Mouse (Mus musculus) fat pad, adult 2 months (tissue): Measurements from ENCODE around the gene Ahdc1.

ENCODE experiments used
- DNase-seq: peaks from one replicate; pipeline ENCODE4 v3.0.0-alpha.2; 2011; ENCODE audit warnings: low read depth, low spot score; ENCODE audit errors: extremely low read depth

Gene Ahdc1

DNA sequence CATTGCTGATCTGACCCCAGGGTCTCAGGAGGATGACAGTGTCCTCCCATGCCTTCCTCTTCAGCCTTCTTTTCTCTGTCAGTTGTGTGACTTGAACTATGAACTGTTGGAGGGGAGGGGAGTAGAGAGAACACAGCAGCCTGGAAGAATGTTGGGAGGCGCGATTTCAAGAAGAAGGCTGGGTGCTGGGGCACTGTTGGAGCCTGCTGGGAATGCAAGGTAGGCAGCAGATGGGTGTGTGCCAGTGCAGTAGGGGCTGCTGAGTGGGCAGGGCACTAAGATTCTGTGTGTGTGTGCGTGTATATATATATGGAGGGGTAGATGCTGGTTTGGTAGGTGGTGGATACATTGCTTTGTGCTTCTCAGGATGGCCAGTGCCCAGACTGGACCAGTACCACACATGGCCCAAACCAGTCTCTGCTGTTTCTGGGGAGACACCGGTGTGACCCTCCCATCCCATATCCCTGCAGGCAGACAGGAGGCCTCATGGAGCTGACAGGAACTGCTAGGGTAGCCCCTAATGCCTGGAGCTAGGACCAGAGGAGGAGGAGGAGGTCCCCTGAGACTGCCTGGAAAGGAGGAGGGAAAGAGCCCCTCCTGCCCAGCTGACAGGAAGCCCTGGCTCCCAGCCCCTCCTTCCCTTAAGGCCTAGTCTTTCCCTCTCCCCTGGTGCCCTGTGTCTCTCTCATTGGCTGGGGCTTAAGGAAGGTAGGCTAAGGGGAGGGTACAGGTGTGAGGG lies 5.8 kb downstream of the Ahdc1 start:
- no peak for DNase-seq

DNA sequence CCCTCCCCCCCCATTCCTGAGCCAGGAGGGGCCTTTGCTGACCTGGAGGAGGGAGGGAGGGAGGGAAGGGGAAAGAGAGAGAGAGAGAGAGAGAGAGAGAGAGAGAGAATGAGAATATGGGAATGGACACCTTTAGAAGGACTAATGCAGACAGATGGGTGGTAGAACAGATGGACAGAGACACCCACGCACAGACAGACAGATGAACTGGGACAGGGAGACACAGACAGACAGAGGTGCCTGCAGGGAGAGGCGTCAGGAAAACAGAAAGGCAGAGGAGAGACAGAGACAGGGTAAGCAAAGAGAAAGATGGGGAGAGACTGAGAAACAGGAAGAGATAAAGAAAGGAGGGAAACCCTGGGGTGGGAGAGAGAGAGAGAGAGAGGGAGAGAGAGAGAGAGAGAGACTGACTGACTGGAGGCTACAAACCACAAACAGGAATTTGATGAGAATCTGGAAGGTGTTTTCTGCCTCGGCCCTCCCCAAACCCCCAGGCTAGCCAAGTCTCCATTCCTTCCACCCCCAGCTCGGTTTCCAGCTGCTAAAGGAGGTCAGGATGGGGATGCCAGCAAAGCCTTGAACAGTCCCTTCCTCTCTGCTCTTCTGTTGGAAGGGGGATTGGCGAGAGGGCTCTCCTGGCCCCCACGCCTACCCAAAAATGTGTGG lies 6.7 kb downstream of the Ahdc1 start:
- no peak for DNase-seq

DNA sequence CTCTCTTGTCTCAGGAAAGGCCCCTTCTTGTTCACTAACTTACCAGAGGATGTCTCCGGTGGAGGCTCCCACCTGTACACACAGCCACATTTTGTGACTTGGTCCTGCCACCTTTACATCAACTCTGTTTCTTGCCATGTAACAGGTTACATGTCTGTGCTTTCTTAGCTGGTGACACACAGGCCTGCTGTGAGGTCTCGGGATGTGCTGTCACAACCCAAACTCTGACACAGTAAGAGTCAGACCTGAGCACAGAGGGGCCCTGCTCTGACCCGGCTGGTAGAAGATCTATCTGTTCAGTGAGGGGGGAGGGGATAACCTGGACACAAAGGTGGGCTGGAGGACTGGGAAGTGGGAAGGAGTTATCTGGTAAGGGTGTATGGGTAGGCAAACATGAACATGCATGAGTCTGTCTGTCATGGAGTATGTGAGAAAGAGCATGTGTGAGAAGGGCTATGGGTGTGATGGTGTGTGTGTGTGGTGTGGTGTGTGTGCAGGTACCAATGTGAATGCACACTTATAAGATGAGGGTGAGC lies 7.3 kb downstream of the Ahdc1 start:
- DNase-seq: no peak

DNA sequence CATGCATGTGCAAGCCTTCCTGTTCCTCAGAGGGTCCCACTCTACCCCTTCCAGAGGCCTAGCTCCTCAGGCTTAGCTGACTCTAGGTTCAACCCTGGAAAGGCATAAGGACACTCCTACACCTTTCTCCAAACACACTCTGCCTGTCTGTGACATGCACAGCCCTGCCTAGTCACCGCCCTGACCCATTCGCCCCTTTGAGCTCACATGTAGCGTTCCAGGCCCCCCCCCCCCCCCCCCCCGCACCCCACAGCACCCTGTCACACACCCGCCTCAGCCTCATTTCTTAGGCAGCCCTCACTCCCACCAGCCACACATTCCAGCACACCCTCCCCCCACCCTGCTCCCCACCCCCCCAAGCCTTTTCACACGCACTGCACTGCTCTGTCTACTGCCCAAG lies 9.7 kb downstream of the Ahdc1 start:
- no peak for DNase-seq

DNA sequence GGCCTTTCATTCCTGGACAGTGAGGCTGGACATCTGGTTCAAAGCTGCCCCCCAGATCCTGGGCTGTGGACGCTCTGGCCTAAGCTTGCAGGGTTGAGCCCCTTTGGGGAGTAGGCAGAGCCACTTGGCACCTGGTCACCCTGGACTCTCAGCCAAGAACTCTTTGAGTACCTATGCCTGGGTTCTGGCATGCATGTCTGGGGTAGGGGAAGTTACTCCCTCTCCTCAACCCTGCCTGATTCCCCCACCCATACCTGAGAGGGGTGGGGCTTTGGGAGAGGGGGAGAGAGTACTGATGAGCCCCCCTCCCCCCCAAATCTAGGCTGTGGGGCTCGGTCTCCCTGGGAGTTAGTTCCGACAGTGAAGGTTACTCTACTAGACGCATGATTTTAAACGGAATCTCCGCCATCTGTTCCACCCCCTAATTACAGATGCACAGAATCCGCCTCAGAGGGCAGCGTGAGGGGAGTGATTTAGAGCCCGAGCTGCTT lies 10.2 kb downstream of the Ahdc1 start:
- no peak for DNase-seq

DNA sequence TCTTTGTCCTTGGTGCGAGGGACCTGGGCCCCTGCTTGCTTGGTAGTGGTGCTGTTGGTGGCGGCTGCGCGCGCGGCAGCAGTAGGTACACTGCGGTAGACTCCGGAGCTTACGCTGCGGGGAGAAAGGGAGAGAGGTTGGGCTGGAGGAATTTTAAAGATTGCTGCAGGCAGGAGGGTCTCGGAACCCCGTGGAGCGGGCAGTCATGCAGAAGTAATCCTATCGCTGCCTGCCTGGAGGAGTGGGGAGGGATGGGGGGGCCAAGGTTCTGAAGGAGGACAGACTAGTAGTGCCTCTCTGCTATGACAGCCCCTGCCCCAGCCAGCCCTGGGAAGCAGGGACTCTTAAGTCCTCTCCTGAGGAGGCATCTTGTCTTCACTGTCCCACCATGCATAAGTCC lies 11.2 kb downstream of the Ahdc1 start:
- no peak for DNase-seq

DNA sequence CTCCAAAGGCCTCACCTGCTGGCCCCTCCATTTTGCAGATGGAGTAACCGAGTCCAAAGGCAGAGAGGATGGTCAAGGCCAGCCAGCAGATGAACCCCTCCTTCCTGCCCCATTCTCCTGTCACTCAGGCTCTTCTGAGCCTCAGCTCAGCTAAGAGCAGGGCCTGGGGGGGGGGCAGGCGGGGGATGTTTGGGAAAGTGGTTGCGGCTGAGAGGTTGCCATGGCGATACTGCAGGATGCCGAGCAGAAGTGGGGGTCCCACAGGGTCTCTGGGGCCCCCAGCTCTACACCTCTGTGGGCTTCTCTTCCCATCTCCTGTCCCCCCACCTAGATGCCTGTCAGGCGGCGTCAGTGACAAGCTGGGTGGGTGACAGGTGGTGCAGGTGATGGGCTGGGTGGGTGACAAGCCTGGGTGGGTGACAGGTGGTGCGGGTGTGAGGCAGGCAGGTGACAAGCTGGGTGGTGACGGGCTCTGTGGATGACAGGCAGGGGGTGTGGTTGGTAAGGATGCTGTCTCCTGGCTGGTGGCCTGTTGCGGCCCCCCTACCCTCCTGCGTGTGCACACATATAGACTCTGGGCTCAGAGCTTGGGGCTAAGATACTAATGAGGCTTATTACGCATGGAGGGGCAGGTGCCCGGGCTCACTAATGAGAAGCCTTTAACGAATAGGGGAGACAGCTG lies 12.0 kb downstream of the Ahdc1 start:
- no peak for DNase-seq

DNA sequence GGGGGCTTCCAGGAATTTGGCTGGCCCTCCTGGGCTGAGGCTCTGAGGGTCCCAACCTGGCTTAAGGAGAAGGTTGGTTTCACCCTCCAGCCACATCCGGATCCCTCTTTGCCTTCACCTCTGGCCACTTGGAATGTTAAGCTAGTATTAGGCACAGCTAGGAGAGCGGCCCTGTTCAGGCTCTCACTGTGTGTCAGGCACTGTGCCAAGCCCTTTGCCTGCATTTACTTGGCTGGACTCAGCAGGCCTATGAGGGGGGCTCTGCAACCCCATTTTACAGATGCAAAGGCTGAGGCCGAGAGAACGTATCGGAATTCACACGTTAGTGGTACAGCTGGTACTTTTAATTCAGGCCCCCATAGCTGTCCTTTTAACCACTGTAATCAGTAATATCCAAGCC lies 12.6 kb downstream of the Ahdc1 start:
- DNase-seq: no peak

DNA sequence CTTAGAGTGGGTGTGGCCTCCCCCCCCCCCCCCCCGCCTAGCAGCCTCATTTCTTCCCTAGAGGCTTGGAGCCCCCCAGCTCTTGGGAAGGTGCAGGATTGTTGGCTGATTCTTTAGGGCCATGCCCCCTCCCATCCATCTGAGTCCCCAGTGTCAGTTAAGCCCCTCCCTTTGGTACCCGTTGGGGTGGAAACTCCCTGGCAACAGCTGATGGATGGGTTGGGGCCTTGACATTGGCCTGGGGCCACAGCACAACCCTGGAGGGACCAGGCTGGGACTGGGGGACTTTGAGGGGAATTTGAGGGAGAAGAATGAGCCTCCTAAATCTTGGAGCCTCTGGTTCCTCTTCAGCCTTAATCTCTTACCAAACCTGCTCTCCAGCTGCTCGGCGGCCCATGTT lies 13.3 kb downstream of the Ahdc1 start:
- DNase-seq: no peak

DNA sequence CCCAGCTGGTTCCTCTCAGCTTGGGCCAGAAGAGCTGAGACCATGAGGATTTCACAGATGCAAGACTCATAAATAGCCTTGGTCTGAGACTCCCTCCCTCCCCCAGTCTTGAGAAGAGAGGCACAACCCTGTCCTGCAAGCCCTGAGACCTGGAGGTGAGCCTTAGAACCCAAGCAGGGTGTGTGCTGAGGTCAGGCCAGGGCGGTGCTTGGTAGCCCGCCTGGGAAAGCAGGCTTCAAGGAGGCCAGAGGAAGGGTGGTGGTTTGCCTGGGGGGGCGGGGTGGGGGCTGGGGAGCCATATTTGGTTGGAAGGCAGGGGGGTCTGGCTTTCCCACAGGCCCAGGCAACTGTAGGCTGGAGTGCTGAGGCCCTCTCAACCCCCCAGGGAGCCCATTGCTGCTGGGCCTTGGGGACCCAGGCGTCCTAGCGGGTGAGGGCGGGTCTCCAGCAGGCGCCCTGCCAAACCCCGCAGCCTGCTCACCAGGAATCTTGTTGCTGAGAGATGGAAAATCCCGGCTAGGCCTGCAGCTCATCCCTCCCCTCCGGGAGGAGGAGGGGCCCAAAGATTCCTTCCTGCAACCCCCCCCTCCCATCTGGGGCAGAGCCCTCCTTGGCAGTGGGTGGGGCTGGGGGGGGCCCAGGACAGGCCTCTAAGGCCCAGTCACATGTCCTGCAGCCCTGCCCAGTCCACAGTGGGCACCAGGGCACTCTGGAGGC lies 14.1 kb downstream of the Ahdc1 start:
- DNase-seq: no peak

DNA sequence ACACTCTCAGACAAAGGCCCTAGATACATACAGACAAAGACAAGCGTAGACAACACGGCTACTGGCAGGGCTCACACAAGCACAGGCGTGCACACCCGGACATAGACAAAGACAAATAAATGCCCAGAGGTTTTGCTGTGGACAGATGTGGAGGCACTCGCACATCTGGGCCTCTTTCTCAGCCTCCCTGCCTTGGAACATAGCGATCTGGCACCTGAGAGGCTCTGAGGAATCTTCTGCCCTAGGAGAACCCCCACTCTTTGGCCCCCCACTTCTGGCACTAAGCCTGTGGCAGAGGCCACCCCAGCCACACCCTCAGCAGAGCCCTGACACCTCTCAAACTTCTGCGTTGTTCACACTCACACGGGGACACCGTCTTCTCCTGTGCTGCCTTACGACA lies 15.2 kb downstream of the Ahdc1 start:
- no peak for DNase-seq

DNA sequence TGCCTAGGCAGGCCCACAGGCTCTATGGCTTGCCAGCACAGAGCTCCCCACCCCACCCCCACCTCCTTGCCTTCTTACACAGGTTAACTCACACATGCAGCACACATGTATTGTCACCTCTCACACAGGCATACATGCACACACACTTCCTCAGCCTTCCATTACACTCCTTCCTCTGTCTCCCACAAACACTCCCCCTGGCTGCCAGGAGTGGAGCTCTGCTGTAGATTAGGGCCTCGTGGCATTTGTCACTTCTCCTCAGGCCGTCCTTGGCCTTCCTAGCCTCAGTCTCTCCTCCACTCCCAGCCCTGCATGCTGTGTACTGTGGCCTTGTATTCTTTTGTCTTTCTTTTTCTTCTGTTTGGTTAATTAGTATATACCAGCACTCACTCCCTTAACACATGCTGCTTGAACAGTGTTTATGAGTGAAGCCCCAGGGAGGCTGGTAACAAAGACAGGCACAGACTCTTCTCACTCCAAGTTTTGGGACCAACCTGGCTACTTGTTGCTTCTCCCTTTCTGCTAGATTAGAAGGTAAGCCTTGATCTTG lies 15.8 kb downstream of the Ahdc1 start:
- no peak for DNase-seq

DNA sequence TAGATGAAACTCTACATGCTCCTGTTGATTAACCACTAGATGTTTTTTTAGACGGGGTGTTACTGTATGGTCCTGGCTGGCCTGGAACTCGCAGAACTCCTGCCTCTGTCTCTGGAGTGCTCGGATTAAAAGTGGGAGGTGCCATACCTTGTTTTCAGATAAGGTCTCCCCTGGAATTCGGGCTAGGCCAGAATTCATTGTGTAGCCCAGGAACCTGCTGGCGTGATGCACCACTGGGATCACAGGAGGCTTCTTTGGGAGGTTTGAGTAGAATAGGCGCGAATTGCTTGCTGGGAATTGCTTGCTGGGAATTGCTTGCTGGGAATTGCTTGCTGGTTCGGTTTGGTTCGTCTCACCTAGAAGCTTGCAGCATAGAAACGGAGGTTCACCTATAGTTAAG lies 16.7 kb downstream of the Ahdc1 start:
- DNase-seq: no peak

DNA sequence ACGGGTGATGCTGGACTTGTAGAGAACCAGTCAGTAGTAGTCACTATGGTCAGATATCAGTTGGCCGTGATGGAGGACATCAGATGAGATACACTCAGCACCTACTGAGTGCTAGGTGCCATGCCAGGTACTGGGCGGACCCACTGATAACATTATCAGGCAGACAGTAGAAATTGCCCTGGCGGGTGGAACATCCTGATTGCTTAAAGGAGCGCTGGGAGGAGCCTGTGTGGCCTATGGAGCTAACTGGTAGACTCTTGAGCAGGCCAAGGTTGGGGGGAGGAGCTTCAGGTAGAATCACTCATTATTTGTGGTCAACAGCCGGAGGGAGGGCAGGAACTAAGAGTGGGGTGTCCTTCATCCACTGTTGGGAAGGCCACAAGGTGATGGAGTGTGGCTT lies 17.1 kb downstream of the Ahdc1 start:
- DNase-seq: no peak

DNA sequence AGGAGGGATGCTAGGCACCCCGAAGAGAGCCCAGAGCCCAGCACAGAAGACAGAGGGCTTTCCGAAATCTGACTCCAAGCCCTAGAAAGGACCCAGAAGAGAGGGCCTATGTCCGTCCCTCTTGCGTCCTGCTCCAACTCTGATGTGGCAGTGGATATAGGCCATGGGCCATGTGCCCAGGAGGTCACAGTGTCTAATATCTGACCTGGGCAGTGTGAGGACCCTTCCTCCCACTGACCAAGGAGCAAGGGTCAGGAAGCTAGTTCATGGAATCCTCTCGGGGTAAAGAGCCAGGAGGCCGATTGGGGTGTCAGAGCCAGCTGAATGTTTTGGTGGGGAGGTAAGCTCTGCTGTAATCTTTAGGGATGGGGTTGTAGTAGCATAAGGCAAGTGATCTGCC lies 17.8 kb downstream of the Ahdc1 start:
- DNase-seq: no peak

DNA sequence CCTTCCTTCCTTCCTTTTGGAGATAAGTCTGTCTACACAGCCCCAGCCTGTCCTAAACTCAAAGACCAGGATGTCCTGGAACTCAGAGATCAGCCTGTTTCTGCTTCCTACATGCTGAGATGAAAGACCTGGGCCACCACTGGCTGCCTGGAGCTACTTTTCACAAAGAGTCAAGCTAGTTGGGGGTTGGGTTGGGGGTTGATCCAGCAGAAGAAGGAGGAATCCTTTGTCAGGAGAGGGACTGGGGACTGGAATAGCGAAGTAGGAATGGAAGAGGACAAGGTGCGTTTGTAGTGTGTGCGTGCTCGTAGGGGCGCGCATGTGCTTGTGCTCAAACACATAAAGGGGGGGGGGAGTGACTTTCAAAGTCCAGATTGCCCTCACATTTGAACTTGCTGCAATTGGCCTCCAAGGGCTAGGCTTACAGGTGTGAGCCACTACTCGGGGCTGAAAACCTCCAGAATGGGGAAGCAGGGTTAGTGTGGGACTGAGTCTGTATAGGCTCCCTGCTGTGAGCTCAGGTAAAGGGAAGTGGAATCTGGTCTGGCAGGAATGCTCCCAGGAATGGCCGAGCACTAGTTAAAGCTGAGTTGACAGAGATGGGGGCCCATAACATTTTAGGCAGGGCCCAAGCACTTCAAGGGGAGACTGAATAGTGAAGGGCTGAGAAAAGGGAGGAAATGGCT lies 21.5 kb downstream of the Ahdc1 start:
- no peak for DNase-seq

DNA sequence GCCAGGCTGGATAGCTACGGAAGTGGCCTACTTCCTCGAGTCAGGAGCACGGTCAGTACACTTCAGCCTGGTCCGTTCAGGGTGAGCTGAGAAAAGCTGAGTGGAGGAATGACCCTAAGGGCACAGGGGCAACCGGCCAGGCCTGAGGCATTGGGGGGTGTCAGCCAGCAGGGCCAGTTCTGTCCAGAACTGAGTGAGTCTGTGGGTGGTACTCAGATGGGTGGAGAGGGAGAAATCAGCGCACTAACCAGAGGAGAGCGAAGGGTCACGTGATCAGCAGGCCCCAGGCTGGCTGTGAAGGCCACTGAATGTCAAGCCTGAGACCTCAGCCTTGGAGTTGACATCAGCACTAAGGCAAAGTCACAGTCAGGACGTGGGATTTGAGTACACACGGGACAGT lies 23.4 kb downstream of the Ahdc1 start:
- no peak for DNase-seq

DNA sequence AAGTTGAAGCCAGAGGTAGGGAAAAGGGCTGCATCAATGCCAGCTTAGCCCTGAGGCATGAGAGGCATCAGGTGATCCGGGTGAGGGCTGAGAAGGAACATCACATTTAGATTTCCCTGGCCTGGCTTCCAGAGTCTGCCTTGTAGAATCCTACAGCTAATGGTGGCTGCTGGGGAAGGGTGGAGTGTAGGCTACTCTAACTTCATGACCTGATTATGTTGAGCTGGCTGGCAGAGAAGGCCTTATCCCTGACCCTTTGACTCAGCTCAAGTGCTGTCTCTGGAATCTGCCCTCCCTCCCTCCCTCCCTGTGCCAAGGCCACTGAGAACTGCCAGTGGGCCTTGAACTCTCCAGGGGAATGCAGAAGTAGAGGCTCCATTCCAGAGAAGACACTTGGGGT lies 24.4 kb downstream of the Ahdc1 start:
- no peak for DNase-seq

DNA sequence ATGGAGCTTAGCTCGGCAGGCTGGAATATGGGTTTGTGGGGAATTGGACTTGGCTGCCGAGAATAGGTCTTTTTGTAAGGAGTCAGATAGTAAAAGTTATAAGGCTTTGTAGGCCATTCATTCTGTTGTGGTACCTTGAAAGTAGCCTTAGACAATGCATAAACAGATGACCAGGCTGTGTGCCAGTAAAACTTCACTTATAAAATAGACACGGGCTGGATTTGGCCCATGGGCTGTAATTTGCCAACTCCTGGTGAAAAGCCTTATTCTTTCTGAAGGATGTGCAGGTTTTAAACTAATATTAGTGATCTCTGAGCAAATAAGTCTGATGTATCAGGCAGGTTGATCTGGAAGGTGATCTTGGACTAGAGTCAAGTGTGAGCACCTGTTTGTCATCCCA lies 24.9 kb downstream of the Ahdc1 start:
- no peak for DNase-seq

DNA sequence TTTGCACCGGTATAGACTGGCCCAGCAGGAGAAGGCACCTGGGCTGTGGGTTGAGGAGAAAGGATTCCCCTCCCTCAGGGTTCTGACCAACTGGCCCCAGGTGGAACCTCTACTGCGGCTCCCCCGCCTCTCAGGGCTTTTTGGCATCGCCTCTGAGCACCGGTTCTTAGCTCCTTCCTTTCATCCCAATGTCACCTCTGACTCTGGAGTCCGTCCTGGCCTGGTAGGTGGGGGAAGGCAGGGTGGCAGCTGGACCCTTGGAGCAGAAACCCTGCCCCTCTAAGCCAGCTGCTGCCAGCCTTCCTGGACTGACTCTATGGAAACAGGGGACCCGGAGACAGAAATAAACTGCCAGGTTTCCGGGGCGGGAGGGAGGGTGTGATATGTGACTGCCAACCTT lies 26.2 kb downstream of the Ahdc1 start:
- DNase-seq: no peak
